Mouse (Mus musculus): ENCODE results near the gene Zfp282. TPM values are rescaled to one million over a fixed set of nuclear protein-coding genes. Genes with fewer than 3 reads are reported as not detected.
"Not testable (repeated sequence)": the region's sequence is repeated elsewhere in the genome, so short reads cannot be mapped to it uniquely, and the experiment has no call there.

Gene Zfp282
- polyA plus RNA-seq, 1 experiment from 2014 or later: 13.1 TPM

DNA sequence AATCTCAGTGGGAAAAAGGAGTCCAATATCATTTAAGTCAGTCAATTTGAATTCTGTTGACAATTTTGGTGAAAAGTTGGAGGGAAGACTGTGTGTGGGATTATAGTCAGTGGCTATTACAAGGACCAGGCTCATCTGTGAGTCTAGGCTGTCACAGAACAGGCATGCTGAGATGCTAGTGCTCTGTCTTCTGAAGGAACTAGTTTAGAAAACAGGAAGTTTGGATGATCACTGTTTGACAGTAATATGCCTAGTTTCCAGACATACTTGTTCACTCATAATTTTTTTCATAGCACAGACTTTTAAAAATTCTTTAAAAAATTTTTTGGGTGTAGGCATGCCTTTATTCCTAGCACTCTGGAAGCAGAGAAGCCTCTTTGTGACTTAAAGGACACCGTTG is 35.9 kb upstream of the Zfp282 start:
- H3K9ac ChIP-seq (ENCODE audit: low read depth, low read length): no peak overlapping the region
- ATAC-seq (ENCODE audit: low FRiP score) (no peak), DNase-seq (ENCODE audit: low spot score) (no peak)
- WGBS: 100% methylated on average over 1 of the region's 1 CpGs
- H3K27me3 ChIP-seq (ENCODE audit: control insufficient read depth, insufficient read depth, low read length): no peaks in the 10 kb centered on the region
- no peak overlapping the region for H3K4me3 ChIP-seq (ENCODE audit: low read depth, low read length)
- H3K36me3 ChIP-seq (ENCODE audit: control insufficient read depth, insufficient read depth, low read length): no peaks in the 10 kb centered on the region
- H3K9me3 ChIP-seq (ENCODE audit: control insufficient read depth, low read length): no peaks in the 10 kb centered on the region
- no peaks in the 10 kb centered on the region for H3K4me1 ChIP-seq (replicated peaks; ENCODE audit: control insufficient read depth, insufficient read depth, low read length)
- no peak overlapping the region for H3K27ac ChIP-seq (ENCODE audit: low read depth, low read length)
- H3K4me2 ChIP-seq (replicated peaks; ENCODE audit: low read depth, low read length): no peak overlapping the region

GRCm38 (mm10) chr6:47841831-47842230 is 35.2 kb upstream of the Zfp282 start:
- Histone ChIP-seq H3K9me3 (ENCODE audit: control insufficient read depth, low read length) (no peaks in the 10 kb centered on the region), H3K36me3 (ENCODE audit: control insufficient read depth, insufficient read depth, low read length) (no peaks in the 10 kb centered on the region), H3K27me3 (ENCODE audit: control insufficient read depth, insufficient read depth, low read length) (no peaks in the 10 kb centered on the region), H3K4me1 (replicated peaks; ENCODE audit: control insufficient read depth, insufficient read depth, low read length) (no peaks in the 10 kb centered on the region), H3K4me3 (ENCODE audit: low read depth, low read length) (no peak overlapping the region), H3K9ac (ENCODE audit: low read depth, low read length) (no peak overlapping the region), H3K4me2 (replicated peaks; ENCODE audit: low read depth, low read length) (no peak overlapping the region), H3K27ac (ENCODE audit: low read depth, low read length) (no peak overlapping the region)
- ATAC-seq (ENCODE audit: low FRiP score) (no peak), DNase-seq (ENCODE audit: low spot score) (no peak)
- 90% methylated on average over 2 of the region's 2 CpGs for WGBS

- H3K27me3 ChIP-seq (ENCODE audit: control insufficient read depth, insufficient read depth, low read length): no peaks in the 10 kb centered on the region
- no peak overlapping the region for H3K4me3 ChIP-seq (ENCODE audit: low read depth, low read length)
- H3K27ac ChIP-seq (ENCODE audit: low read depth, low read length): no peak overlapping the region
- 83% methylated on average over 1 of the region's 1 CpGs for WGBS
- H3K9me3 ChIP-seq (ENCODE audit: control insufficient read depth, low read length): no peaks in the 10 kb centered on the region
- no peaks in the 10 kb centered on the region for H3K36me3 ChIP-seq (ENCODE audit: control insufficient read depth, insufficient read depth, low read length)
- H3K4me2 ChIP-seq (replicated peaks; ENCODE audit: low read depth, low read length): no peak overlapping the region
- no peaks in the 10 kb centered on the region for H3K4me1 ChIP-seq (replicated peaks; ENCODE audit: control insufficient read depth, insufficient read depth, low read length)
- DNase-seq (ENCODE audit: low spot score) (no peak), ATAC-seq (ENCODE audit: low FRiP score) (no peak)
- H3K9ac ChIP-seq (ENCODE audit: low read depth, low read length): no peak overlapping the region
These were observed 34.7 kb upstream of the Zfp282 start for GRCm38 (mm10) chr6:47842337-47842736.

DNA sequence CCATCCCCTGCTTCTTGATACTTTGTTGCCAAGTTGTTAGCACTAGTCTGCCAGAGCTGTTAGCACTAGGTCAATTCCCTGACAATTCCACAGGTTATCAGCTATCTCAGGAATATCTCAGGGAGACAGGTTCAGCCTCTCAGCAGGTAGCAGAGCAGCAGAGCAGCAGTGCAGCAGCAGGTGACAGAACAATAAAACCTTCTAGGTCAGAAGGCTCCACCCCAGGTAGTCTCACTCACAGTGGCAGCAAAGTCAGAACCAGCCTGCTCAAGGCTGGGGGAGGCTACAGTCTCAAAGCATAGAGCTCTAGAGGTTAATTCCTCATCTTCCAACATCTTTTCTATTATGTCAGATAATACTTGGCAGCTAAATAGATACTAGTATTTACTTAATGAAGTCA is 31.2 kb upstream of the Zfp282 start:
- Histone ChIP-seq H3K9me3 (ENCODE audit: control insufficient read depth, low read length) (no peaks in the 10 kb centered on the region), H3K27me3 (ENCODE audit: control insufficient read depth, insufficient read depth, low read length) (no peaks in the 10 kb centered on the region), H3K36me3 (ENCODE audit: control insufficient read depth, insufficient read depth, low read length) (no peaks in the 10 kb centered on the region), H3K4me2 (replicated peaks; ENCODE audit: low read depth, low read length) (no peak overlapping the region), H3K27ac (ENCODE audit: low read depth, low read length) (no peak overlapping the region), H3K9ac (ENCODE audit: low read depth, low read length) (no peak overlapping the region), H3K4me1 (replicated peaks; ENCODE audit: control insufficient read depth, insufficient read depth, low read length) (no peaks in the 10 kb centered on the region), H3K4me3 (ENCODE audit: low read depth, low read length) (no peak overlapping the region)
- DNase-seq (ENCODE audit: low spot score) (no peak), ATAC-seq (ENCODE audit: low FRiP score) (no peak)

DNA sequence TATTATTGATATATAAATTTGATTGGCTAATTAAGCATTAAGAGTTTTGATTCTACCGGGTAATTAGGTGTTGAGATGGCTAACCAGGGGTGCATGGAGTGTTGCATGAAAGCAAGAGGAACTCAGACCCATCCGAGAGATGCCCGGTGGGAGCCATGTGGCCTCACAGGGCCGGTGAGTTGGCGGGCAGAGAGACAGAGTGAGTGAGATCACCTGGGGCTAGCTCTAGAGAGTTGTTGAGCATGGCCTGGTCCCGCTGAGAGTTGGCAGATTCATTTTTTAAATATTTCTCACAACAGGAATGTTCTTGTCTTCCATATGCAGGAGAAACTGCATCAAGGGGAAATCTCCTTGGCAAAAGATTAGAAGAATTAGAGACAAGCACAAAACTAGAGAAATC is 19.8 kb upstream of the Zfp282 start:
- DNase-seq (ENCODE audit: low spot score) (no peak), ATAC-seq (ENCODE audit: low FRiP score) (no peak)
- no peak overlapping the region for H3K27ac ChIP-seq (ENCODE audit: low read depth, low read length)
- H3K4me1 ChIP-seq (replicated peaks; ENCODE audit: control insufficient read depth, insufficient read depth, low read length): no peaks in the 10 kb centered on the region
- H3K36me3 ChIP-seq (ENCODE audit: control insufficient read depth, insufficient read depth, low read length): no peaks in the 10 kb centered on the region
- no peak overlapping the region for H3K4me2 ChIP-seq (replicated peaks; ENCODE audit: low read depth, low read length)
- no peaks in the 10 kb centered on the region for H3K27me3 ChIP-seq (ENCODE audit: control insufficient read depth, insufficient read depth, low read length)
- H3K9ac ChIP-seq (ENCODE audit: low read depth, low read length): no peak overlapping the region
- H3K9me3 ChIP-seq (ENCODE audit: control insufficient read depth, low read length): no peaks in the 10 kb centered on the region
- H3K4me3 ChIP-seq (ENCODE audit: low read depth, low read length): no peak overlapping the region
- 90% methylated on average over 6 of the region's 6 CpGs for WGBS

GRCm38 (mm10) chr6:47857729-47858128 is 19.3 kb upstream of the Zfp282 start:
- H3K27me3 ChIP-seq (ENCODE audit: control insufficient read depth, insufficient read depth, low read length); H3K9ac ChIP-seq (ENCODE audit: low read depth, low read length); DNase-seq (ENCODE audit: low spot score); H3K9me3 ChIP-seq (ENCODE audit: control insufficient read depth, low read length); H3K27ac ChIP-seq (ENCODE audit: low read depth, low read length); H3K4me3 ChIP-seq (ENCODE audit: low read depth, low read length); H3K4me1 ChIP-seq (replicated peaks; ENCODE audit: control insufficient read depth, insufficient read depth, low read length); ATAC-seq (ENCODE audit: low FRiP score); H3K4me2 ChIP-seq (replicated peaks; ENCODE audit: low read depth, low read length); H3K36me3 ChIP-seq (ENCODE audit: control insufficient read depth, insufficient read depth, low read length): not testable (repeated sequence)
- 94% methylated on average over 3 of the region's 3 CpGs for WGBS

GRCm38 (mm10) chr6:47872266-47872665 is 4.7 kb upstream of the Zfp282 start:
- no peaks in the 10 kb centered on the region for H3K9me3 ChIP-seq (ENCODE audit: control insufficient read depth, low read length)
- H3K27ac ChIP-seq (ENCODE audit: low read depth, low read length): no peak overlapping the region
- no peaks in the 10 kb centered on the region for H3K36me3 ChIP-seq (ENCODE audit: control insufficient read depth, insufficient read depth, low read length)
- no peak overlapping the region for H3K9ac ChIP-seq (ENCODE audit: low read depth, low read length)
- H3K4me2 ChIP-seq (replicated peaks; ENCODE audit: low read depth, low read length): no peak overlapping the region
- WGBS: 90% methylated on average over 5 of the region's 5 CpGs
- no peak for DNase-seq (ENCODE audit: low spot score)
- H3K4me3 ChIP-seq (ENCODE audit: low read depth, low read length): no peak overlapping the region
- no peak for ATAC-seq (ENCODE audit: low FRiP score)
- H3K4me1 ChIP-seq (replicated peaks; ENCODE audit: control insufficient read depth, insufficient read depth, low read length): no peaks in the 10 kb centered on the region
- no peaks in the 10 kb centered on the region for H3K27me3 ChIP-seq (ENCODE audit: control insufficient read depth, insufficient read depth, low read length)

- Histone ChIP-seq H3K4me3 (ENCODE audit: low read depth, low read length) (peak overlapping the region; percentile 87), H3K36me3 (ENCODE audit: control insufficient read depth, insufficient read depth, low read length) (peaks cover 3% of the 10 kb centered on the region; the same call in 1 of the 2 replicates), H3K9me3 (ENCODE audit: control insufficient read depth, low read length) (no peaks in the 10 kb centered on the region), H3K27me3 (ENCODE audit: control insufficient read depth, insufficient read depth, low read length) (no peaks in the 10 kb centered on the region), H3K27ac (ENCODE audit: low read depth, low read length) (peak overlapping the region; percentile 95), H3K4me1 (replicated peaks; ENCODE audit: control insufficient read depth, insufficient read depth, low read length) (peaks cover 12% of the 10 kb centered on the region), H3K4me2 (replicated peaks; ENCODE audit: low read depth, low read length) (peak overlapping the region; percentile 87), H3K9ac (ENCODE audit: low read depth, low read length) (peak overlapping the region; percentile 96)
- WGBS: 0% methylated on average over 37 of the region's 71 CpGs
- ATAC-seq (ENCODE audit: low FRiP score): peak; percentile 95
- peak; percentile 89 for DNase-seq (ENCODE audit: low spot score)
These were observed 593 bp downstream of the Zfp282 start for GRCm38 (mm10) chr6:47877461-47878132.

GRCm38 (mm10) chr6:47878133-47878514 is 1.1 kb downstream of the Zfp282 start:
- ATAC-seq (ENCODE audit: low FRiP score) (peak; percentile 6; the same call in 1 of the 2 replicates), DNase-seq (ENCODE audit: low spot score) (peak; percentile 53)
- Histone ChIP-seq H3K4me2 (replicated peaks; ENCODE audit: low read depth, low read length) (peak overlapping the region; percentile 87), H3K27me3 (ENCODE audit: control insufficient read depth, insufficient read depth, low read length) (no peaks in the 10 kb centered on the region), H3K4me1 (replicated peaks; ENCODE audit: control insufficient read depth, insufficient read depth, low read length) (peaks cover 12% of the 10 kb centered on the region), H3K36me3 (ENCODE audit: control insufficient read depth, insufficient read depth, low read length) (peaks cover 5% of the 10 kb centered on the region), H3K9me3 (ENCODE audit: control insufficient read depth, low read length) (no peaks in the 10 kb centered on the region), H3K27ac (ENCODE audit: low read depth, low read length) (peak overlapping the region; percentile 95), H3K9ac (ENCODE audit: low read depth, low read length) (peak overlapping the region; percentile 96), H3K4me3 (ENCODE audit: low read depth, low read length) (peak overlapping the region; percentile 87)
- 2% methylated on average over 11 of the region's 11 CpGs for whole genome bisulfite sequencing

Measured in hindbrain, embryonic 11.5 days (tissue).